Mouse (Mus musculus): Measurements from ENCODE around the gene Wdfy4.
A peak's percentile ranks its signal among the peaks of the same experiment; 100 is the strongest.

The Wdfy4 gene

DNA sequence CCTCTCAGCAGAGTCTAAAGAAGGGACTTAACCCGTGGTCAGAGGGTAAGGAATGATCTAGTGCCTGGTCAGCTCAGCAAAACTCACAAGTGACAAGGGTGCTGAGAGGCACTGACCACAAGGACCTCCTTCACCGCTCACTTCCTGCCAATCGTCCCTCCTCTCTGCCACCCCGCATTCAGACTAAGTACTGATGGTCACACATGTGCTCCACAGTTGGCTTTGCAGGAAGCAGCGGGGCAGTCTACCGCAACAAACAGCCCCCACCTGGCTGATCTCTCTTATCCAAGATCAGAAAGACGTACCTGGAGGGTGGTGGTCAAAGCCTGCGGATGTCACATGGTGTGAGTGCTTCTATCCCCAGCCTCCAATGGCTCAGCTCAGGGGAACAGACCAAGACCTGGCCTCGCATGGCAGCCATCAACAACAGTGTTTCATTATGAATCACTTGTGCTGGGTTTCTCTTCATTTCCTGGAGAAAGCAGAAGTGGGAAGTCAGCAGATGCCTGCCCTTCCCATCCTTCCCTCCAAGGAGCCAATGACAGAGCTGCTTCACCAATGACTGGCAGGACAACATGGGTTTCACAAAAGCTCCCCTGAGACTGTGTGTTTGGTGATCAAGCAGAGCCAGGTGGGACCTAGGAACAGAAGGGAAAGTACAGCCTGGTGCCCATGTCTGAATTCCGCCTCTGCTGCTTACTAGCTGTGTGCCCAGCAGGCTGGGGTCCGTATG is at the start of gene Wdfy4:
Gene Wdfy4, minus strand, starts transcription at position 441 of the 733 bp plus-strand sequence.
- DNase-seq (ENCODE audit: low read depth, low spot score): peak; percentile 3

DNA sequence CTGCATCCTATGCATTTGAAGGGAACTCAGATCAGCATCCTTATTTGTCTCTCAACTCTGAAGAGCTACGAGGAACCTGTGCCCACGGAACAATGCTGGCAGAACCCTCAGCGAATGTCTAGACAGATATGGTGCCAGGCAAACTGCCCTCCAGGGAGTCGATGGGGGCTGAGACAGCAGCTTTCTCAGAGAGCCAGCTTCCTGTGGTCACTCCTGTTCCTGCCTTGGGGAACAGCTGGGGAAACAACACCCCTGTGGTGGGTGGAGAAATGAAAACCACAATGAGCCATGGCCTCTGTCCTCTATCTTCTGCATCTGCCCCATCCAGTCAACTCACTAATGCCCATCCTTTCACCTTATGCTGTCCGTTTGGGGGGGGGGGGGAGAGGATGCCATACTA is 46.7 kb upstream of the Wdfy4 start:
- DNase-seq (ENCODE audit: low read depth, low spot score): peak; percentile 75

DNA sequence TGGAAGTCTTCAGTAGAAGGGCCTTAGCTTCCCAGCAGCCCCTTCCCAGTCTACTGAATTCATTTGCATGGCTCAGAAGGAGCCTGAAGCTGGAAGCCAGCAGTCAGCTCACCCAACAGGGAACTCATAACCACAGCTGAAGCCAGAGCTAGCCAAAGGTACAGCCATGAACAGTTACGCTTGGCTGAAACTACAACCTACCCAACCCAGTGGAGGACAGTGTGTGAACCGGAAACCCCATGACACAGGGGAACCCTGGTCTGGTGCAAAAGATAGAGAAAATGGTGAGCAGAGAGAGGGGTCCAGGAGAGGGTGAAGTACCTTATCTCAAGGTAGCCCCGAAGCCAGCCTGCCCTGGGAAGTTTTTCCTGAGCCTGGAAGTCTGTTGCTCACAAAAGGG is 46.0 kb upstream of the Wdfy4 start:
- no peak for DNase-seq (ENCODE audit: low read depth, low spot score)

DNA sequence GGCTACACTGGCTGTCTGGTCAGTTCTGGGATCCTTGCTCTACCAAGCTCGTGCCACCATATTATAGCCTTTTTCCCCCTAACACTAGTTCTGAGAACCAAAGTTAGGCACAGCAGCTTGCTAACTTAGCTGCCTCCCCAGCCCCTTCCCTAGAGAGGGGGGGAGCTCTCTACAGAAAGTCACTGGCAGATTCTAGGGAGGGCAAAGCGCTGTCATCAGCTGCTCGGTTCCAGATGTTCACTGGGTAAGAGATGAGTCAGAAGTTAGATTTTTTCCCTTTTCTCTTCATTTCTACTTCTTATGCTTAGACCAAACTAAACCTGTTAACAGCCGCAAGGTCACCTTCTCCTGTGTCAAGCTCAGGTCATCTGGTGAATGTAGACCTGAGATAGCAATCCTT is 45.4 kb upstream of the Wdfy4 start:
- DNase-seq (ENCODE audit: low read depth, low spot score): peak; percentile 76

DNA sequence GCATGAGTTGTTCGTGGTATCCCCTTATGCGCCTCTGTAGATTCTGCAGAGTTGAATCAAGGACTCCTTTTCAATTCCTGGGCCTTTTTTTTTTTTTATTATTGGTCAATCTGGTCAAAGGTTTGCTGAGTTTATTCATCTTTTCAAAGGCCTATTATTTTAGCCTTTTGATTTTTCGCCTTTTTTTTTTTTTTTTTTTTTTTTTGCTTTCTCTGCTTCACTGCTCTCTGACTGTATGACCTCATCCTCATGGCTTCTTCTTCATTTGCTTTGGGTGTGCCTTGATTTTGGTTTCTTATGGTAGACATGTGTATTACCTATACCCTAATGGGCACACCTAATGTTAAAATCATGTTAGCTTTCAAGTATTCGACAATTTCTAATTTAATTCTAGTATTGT is 39.9 kb upstream of the Wdfy4 start:
- no peak for DNase-seq (ENCODE audit: low read depth, low spot score)

DNA sequence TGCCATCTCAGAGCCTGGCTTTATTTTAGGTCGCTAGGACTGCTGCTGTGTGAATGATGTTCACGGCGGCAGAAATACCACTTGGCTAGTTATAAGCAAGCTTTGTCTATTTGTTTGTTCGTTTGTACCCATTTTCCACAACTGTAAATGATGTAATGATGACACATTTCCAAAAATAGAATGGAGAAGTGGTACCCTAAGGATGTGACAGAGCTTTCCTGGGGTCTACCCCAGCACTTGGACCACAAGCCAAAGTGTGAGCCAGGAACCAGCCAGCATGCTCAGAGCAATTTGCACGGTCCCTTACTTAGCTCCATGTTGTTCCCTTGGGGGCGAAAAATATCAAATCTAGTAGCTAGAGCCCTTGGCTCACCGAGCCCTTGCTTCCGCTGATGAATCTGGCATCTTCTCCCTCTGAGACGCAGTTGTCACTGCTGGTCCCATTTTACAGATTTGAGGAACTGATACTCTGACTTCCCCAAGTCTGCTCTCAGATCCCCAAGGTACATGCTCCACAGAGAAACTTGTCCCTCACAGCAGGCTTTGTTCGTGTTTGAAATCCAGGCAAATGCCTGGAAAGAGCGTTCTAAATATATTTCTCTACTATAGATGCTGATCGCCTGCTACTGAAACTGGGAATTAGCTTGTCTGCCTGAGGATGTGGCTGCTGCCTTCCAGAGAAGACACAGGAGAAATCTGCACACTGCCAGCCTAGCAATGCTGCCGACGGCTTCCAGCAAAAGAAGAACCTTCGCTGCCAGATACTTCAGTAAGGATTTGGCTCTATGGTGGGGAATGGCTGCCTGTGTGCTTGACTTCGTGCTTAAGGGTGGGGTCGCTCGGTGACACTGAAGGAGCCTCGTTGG is 31.3 kb upstream of the Wdfy4 start:
- DNase-seq (ENCODE audit: low read depth, low spot score): no peak

DNA sequence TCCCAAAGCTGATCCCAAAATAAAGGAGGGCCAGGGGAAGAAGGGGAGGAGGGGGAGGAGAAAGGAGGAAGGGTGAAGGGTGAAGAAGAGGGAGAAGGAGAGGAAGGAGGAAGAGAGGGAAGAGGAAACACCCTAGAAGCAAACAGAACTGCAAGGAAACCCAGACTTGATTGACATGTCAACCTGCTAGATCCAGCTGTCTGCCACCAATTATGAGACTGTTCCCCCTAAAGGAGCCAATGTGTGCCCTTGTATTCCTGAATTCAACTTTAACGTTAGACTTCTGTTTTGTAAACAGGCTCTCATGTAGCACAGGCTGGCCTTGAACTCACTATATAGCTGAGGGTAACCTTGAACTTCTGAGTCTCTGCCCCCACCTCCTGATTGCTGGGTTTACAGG is 29.9 kb upstream of the Wdfy4 start:
- no peak for DNase-seq (ENCODE audit: low read depth, low spot score)

DNA sequence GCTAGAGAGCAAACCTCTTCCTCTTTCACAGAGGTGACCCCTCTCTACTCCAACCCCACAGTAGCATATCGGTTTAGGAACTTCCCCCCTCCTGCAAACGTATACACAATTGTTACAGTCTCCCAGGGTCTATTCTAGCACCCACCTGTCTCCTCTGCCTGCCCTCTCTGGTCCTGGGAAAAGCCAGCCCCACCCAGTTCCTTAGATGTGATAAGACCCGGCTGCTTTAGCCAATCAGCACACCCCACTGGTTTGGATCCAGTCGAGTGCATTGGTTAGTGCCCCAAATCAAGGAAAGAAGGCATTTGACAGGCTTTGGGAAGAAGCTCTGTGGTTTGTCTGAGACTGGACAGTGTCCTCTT is 29.4 kb upstream of the Wdfy4 start:
- DNase-seq (ENCODE audit: low read depth, low spot score): no peak

DNA sequence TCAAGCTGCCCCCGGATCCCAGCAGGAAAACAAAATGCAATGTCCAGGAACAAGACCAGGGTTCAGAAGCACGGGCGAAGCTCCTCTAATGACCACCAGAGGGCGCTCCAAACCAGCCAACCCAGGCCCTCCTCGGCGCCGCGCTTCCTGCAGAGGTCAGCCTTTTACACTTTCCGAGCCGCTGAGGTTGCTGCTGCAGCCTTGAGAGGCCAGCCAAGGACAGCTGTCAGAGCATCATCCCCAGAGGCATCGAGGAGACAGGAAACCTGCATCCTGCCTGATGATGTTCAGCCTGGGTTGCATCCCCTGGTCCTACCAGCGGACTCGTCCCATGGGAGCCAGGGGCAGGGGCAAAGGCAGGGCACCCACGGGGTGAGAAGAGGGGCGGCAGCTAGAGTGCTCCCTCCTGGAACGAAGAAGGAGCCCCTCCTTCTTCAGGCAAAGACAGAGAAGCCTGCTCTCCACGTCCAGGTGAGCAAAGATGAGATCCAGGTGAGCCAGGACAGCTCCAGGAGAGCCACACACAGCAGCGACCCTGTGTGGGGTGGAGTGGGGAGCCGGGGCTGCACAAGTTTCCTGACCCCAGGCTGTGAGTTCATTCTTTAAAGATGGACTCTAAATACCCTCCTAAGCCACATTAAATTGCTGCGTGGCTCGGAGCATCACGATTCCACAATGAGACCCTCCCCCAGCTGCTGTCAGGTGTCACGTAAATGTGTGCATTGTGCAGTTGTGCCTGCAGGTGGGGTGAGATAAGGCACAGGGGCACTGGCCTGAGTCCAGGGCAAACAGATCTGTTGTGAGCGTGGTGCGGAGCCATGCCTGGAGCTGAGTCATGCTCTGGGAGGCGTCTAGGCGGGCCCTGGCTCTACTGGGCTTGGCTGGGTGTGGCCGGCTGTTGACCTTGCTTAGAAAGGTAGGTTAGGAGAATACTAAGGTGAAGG is 28.8 kb upstream of the Wdfy4 start, which contains the start of gene Arhgap22:
Gene Arhgap22, plus strand, starts transcription at position 204 of the 944 bp plus-strand sequence.
- peak; percentile 94 for DNase-seq (ENCODE audit: low read depth, low spot score)

DNA sequence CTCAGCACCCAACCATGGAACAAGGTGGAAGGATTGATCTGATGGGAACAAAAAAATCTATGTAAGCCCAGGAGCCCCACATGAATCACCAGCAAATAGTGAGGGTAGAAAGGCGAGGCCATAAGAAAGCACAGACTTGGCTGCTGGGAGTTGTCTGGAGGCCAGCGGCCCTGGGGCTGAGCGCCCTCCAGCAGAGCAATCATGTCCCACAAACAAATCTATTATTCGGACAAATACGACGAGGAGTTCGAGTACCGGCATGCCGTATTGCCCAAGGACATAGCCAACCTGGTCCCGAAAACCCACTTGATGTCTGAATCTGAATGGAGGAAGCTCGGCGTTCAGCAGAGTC is 27.6 kb upstream of the Wdfy4 start:
- no peak for DNase-seq (ENCODE audit: low read depth, low spot score)

DNA sequence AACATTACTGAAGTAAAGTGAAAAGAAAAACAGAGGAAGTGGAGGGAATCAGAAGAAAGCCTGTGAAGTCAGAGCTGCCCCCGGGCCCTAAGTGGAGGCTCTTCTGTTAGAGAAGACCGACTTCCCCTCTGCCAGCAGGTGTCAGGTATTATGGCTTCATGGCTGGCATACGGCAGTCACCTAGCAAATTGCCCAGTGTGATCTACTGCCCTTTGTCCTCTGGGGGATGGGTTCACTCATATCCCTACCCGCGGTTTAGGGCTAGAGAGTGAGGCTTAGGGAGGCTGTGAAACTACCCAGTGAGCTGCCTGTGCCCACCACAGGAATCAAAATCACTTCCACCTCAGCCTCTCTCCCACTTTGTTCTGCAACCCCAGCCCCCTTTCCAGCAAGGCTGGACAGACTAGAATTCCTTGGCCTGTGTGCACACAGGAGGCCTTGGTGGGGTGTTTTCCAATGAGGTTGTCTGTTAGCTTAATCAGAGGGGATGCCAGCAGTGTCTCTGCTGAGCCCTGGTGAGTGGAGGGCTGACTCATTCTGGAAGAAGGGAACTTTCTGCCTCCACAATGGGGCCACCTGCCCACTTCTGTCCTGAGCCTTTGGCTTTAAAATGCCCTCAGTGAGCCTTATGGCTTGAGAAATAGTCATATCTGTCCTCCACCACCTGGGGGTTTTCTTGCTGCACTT is 27.1 kb upstream of the Wdfy4 start:
- peak; percentile 36 for DNase-seq (ENCODE audit: low read depth, low spot score)

DNA sequence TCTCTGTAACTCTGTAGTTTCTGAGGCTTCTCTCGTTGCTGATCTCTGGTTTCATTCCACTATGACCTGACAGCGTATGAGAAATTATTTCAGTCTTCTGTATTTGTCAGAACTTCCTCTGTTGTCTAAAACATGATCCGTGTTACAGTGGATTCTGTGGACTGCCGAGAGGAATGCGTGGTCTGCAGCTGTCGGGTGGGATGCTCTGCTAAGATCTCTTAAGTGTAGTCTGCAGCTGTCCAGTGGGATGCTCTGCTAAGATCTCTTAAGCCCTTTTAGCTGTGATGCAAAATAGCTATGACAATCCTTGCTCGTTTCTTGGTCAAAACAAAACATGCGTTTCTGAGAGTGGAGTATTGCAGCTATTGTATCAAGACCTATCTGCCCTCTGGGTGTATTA is 25.5 kb upstream of the Wdfy4 start:
- DNase-seq (ENCODE audit: low read depth, low spot score): no peak

DNA sequence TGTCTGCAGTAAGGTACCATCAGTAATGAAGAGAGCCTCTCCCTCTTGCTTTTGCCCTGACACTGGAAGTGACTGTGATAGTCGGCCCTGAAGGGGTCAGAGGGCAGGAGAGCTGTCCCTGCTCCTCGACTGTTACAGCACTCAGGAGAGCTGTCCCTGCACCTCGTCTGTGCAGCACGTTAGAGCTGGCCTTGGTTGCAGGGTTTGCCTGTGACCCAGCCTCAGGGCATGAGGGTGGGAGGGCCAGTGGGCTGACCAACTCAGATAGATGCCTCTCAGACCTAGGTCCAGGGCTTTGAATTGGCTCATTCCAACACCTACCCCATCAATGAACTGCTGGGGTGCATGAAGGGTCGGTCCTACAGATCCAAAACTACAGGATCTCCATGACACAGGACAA is 23.0 kb upstream of the Wdfy4 start:
- DNase-seq (ENCODE audit: low read depth, low spot score): no peak

DNA sequence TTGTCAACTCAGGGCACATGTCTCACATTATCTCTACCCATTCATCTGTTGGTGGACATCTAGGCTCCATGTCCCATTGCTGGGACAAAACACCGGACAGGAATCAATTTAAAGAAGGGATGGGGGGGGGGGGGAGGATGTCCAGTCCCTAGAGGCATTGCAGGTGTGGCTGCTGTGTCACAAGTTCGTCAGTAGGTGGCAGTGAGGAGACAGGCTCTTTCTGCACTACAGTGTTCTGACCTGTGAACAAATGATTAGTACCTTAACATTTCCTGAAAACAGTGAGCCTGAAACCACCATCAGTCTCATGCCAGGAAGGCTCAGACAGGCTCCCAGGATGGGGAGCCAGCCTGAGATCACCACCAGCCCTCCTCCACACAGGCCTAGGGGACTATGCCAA is 21.7 kb upstream of the Wdfy4 start:
- peak; percentile 54 for DNase-seq (ENCODE audit: low read depth, low spot score)

DNA sequence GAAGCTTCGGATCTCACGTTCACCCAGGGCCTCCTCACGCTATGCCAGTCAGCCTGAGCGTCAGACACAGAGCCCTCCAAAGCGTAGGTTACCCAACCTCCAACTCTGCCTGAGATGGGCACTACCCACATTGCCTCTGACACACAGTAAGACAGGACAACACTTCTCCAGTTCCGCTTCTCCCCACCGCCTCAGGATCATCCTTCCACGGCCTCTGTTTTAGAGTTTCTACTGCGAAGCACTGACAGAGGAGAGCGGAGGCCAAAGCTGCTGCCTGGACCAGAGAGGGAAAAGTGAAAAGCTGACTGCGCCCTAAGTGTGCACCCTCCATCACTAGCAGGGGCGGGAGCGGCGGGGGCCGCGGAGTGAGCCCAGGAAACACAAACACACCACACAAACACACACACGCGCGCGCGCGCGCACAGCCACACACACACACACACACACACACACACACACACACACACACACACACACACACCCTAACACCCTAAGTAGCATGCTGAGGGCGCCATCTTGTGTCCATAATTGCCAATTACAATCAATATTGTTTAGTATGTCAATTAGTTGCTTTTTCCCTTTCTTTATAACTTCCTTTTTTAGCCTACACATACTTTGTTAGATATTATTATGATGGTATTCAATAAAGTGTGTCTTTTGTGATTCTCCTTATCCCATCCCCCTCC is 20.1 kb upstream of the Wdfy4 start:
- peak; percentile 40 for DNase-seq (ENCODE audit: low read depth, low spot score)

DNA sequence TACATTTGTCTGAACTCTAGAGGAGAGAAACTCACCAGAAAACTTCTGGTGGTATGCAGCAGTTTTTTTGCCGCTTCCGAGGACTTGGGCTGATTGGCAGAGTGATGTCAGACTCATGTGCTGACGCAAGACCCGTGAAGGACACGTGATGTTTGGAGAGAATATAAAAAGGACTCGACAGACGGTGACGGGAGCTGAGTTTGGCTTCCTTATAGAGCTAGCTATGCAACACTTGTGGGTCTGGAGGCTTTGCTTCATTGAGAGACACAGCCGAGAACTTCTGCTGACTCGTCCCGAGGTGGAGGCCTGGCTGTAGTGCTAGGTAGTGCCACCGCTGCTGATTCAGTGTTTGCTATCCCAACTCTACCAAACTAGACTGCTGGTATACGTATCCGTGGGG is 18.5 kb upstream of the Wdfy4 start:
- DNase-seq (ENCODE audit: low read depth, low spot score): no peak

DNA sequence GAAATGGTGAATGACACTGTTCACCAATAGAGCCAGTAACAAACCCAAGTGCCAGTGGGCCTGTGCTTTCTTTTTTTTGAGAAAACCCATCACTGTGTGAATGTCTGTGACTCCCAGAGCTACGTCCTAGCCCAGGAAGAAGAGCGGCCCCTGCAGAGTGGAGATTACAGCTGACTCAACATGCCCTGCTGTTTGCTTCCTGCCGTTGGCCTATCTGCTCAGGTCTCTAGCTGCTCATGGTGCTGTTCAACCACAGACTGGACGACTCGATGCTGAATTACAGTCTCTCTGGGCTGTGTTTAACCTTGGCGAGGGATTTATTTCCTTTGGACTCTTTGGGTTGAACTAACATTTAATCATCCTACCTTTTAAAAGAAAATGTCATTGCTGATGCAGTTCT is 17.6 kb upstream of the Wdfy4 start:
- no peak for DNase-seq (ENCODE audit: low read depth, low spot score)

DNA sequence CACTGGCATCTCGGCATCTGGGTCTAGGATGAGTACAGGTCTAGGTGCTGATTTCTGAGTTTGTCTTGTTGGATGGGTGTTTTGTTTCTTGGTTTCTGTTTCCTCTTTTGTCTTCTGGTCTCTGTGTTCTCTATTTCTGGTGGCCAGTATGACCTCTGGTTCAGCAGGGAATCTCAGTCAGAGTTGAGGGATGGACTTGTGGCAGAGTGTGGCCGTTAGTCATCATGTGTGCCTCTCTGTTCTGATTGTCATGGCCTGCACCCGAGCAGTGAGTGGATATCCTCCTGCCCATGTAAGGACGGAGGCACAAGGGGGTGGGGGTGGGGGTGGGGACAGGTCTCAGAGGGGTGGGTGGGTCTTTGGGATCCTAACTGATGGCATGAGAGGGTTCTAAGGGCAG is 16.9 kb upstream of the Wdfy4 start:
- DNase-seq (ENCODE audit: low read depth, low spot score): no peak

DNA sequence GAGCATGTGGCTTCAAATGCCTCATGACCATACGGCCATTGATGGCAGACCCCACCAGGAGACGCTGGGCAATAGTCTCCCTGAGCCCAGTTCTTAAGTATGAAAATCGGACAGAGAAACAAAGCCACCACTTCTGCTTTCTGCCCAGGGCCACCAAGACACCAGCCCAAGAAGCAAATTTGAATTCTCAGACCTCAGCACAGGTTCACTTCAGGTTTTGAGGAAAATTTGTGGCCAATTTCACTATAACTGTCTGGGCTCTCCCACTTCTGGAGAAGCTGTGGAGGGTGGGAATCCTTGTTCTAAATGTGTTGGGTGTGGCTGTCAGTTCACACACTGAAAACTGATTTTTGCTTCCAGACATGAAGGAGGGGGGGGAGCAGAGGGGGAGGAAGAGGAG is 8.9 kb upstream of the Wdfy4 start:
- DNase-seq (ENCODE audit: low read depth, low spot score): no peak

DNA sequence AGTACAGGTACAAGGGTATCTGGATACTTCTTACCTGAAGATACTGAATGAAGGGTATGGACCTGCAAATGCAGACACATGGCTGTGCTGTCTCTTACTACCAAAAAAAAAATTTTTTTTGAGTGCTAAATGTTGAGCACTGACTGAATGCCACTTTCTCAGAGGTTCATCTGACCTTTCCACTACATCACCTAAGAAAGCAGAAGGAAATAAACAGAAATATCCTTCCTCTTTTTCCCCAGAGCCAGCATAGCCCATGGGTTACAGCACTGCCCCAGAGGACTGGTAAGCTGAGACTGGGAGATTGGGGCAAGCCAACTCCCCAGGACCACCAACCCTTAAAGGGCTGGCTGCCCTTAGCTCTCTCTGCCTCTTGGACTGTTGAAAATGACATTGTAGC is 8.5 kb upstream of the Wdfy4 start:
- DNase-seq (ENCODE audit: low read depth, low spot score): no peak

DNA sequence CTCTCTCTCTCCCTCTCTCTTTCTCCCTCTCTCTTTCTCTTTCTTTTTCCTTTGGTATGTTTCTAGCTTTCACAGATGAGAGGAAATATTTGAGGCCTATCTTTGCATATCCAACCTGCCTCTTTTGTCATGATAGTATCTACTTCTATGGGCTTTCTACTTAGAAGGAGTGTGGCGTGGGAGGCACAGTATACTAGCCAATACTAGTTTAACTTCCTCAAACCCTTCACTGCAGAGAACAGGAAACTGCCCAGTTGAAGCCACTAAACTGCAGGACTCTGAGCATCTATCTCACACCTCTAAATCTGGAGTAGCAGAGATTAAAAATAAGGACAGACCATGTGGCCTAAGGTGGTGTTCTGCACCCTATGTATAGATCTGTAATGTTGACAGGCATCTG is 5.3 kb upstream of the Wdfy4 start:
- no peak for DNase-seq (ENCODE audit: low read depth, low spot score)

All from 3T3-L1 (cell line).